Mouse (Mus musculus) cerebellum, adult 9-11 months (tissue): Measurements from ENCODE around the gene Dnajb1.

Source experiments
- DNase-seq: peaks from one replicate; pipeline ENCODE4 v3.0.0; 2022

The Dnajb1 gene

DNA sequence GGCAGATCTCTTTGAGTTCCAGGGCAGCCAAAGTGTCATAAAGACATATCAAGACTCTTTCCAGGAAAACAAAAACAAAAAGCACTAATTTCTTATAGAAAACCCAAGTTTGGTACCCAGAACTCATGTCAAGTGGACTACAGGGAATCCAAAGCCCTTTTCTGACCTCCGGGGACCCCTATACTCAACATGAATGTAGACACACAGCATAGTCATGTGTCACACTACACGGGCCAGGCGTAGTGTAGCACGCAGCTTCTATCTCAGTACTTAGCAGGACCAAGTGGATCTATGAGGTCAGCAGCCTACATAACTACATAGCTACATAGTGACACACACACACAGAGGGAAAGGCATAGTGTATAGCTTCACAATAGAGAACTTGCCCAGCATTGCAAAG, 5.7 kb downstream of the Dnajb1 start:
- DNase-seq, result no peak

DNA sequence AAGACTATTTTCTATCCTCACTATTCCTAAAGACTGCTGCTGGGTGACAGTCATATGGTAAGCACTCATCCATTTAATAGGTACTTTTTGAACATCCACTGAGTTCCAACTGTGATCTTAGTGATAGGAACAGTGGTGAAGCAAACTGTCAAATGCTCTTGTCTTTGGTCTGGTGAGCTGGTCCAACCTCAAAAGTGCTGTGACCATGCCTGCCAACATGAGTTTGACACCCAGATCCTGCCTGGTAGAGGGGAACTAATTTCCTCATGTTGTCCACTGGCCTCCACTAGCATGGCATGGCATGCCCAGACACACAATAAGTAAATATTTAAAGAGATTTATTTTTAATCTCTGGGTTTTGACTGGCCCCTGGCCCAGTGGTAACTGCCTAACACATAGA, 8.6 kb downstream of the Dnajb1 start:
- no peak for DNase-seq

DNA sequence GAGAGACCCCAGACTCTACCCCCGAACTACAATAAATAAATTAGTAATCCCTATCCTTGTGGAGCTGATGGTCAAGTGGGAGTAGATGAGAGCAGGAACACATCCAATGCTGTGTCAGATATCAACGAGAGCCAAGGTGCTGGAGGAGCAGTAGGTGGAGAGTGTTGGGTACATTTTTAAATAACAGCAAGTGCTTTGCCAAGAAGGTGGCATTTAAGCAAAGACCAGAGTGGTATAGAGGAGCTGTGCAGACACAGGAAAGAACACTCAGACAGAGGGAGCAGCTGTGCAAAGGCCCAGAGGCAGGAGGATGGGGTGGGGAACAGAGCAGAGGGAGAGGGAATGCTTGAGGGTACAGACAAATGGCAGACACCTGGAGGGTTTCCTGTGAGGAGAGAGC, 9.1 kb downstream of the Dnajb1 start:
- DNase-seq, result no peak

GRCm38 (mm10) chr8:83618566-83618965, 10.6 kb downstream of the Dnajb1 start:
- DNase-seq, result no peak

DNA sequence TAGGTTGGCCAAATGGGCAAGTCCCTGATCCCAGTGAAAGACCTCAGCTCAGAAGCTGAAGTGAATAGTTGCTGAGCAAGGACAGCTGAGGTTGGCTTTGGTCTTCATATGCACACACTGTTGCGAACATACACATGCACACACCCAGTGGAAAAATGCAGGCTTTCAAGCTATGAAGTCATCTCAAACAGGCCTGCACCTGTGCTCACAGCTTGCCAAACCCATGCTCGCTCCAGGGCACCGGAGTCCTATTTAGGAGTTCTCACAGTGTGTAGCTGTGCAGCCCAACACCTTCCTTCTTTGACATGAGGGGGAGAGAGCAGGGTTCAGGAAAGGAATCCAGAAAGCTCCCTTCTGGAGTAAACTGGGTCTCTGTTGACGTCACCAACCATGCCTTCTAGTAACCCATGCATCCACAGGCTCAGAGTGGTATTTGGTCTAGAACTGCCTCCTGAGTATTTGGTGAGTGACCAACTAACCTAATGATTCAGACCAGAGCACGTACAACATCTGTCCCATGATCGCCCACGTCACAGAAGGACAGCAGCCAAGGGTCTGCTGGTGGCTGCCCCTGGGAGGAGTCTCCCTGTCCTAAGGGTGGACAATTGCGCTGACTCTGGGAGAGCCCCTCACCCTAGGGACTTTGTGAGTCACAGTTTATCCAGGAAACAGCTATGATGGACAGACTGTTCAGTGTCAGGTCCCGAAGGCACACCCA, 11.7 kb downstream of the Dnajb1 start:
- DNase-seq, result no peak

- no peak for DNase-seq
Measured at GRCm38 (mm10) chr8:83621691-83622388, 13.8 kb downstream of the Dnajb1 start.

DNA sequence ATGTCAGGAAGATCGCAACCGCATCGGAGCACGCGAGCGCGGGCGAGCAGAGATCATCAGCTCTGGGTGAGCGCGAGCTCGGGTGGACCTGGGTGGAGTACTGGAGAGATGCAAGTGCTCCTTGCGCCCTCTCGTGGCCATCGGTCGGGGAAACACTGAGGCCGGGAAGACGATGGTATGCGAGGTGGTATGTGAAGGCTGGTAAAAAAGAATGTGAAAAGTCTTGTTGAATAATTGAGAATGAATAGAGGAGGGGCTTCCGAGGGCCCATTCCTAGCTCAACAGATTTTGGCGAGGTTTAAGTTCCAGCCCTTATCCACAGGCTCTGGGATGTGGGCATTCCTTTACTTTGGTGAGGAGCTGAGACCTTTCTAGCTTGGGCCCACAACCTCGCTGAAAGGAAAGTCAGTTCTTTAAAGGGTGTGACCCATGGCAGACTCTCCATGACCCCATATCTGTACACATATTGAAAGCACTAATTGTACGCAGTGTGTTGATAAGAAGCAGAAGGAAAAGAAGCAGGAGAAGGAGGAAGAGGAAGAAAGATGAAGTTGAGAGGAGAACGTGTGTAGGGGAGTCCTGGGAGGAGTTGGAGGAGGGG, 14.5 kb downstream of the Dnajb1 start:
- peak; percentile 89 for DNase-seq

- DNase-seq, result no peak
Measured at GRCm38 (mm10) chr8:83623549-83623948, 15.6 kb downstream of the Dnajb1 start.

DNA sequence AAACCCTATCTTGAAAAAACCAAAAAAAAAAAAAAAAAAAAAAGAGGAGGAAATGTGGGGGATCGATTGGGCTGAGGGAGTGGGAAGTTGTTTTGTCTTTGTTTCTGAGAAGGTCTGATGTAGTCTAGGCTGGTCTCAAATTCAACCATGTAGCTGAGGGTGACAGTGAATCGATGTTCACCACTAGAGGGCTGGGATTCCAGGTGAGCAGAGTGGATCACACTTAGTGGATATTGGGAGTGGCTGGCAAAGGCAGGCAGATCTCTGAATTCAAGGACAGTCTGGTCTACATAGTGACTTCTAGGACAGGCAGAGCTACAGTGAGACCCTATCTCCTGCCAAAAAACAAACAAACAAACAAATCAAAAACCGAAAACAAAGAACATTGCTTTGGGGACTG, 16.7 kb downstream of the Dnajb1 start:
- no peak for DNase-seq

GRCm38 (mm10) chr8:83625676-83626299, 17.8 kb downstream of the Dnajb1 start:
- DNase-seq, result no peak

- DNase-seq, result no peak
Measured at GRCm38 (mm10) chr8:83632083-83632707, 24.2 kb downstream of the Dnajb1 start.

DNA sequence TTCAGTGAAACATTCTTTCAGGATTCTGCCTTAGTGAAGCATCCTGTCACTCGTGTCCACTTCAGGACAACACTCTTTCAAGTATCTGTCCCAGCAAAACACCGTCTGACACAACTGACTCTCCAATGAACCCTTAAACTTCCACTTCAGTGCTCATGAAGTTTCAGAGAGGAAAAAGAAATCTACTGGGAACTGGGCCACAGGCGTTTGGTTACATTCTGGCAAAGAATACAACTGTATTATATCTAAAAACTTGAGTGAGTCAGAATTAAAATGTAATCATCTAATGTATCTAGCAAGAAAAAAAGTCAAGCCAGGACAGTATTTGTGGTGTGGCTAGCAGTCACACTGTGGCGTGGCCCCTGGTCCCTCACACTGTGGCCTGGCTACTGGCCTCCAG, 30.9 kb downstream of the Dnajb1 start:
- DNase-seq, result no peak

- DNase-seq, result no peak
Measured at GRCm38 (mm10) chr8:83639649-83640048, 31.7 kb downstream of the Dnajb1 start.

DNA sequence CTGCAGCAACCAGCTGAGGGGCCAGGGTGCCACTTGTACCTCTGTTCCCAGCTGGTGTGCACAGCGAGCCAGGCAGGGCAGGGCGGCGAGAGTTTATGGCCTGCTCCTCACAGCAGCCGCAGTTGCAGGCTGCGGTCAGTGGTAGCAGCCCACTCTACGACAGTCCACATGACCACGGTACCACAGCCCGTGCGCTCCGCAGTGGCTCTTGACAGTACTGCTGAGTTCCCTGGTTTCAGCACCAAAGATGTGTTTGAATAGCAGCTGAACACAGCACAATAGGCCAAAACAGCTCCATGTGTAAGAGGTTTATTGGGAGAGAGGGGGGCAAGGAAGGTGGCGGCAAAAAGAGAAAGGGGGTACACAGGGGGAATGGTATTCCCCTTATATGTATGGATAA, 39.5 kb downstream of the Dnajb1 start:
- DNase-seq, result no peak

GRCm38 (mm10) chr8:83648031-83648430, 40.0 kb downstream of the Dnajb1 start:
- no peak for DNase-seq

GRCm38 (mm10) chr8:83649699-83650098, 41.7 kb downstream of the Dnajb1 start:
- DNase-seq, result no peak

- peak; percentile 98 for DNase-seq
Measured at GRCm38 (mm10) chr8:83652030-83652743, 44.2 kb downstream of the Dnajb1 start, which contains the start of gene Gipc1. TSS of gene Gipc1 (plus strand) at chr8:83652677.

GRCm38 (mm10) chr8:83652744-83653661, 45.0 kb downstream of the Dnajb1 start:
- no peak for DNase-seq

DNA sequence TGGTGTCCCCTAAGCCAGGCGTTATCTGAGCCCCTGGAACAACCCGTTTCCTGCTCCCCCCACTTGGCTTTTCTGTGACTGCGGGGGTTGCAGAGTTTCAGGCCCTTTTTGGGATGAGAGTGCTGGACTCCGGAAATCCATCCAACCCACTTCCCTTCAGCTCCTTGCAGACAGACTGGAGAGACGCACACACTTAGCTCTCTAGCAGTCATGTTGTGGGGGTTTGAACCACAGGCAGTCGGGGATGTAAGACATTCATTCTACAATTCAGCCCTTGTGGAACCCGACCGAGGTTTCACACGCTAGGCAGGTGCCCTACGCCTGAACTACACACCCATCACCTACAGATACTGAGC, 45.6 kb downstream of the Dnajb1 start:
- no peak for DNase-seq

DNA sequence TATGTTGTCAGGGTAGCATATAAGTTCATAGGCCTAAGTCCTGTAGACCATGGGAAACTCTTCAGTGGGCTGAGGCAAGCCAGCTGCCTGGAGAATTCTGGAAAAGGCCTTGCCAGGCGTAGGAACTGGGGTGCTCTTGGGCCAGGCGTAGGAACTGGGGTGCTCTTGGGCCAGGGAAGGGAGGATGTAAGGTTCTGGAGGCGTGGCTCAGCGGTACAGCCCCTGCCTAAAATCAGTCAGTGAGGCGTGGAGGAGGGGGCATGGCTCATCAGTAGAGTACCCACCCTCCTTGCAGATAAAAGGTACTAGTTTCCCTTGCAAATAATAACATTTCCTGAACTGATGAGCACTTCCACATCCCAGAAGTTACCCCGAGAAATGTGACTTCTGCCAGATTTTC, 46.7 kb downstream of the Dnajb1 start:
- no peak for DNase-seq

DNA sequence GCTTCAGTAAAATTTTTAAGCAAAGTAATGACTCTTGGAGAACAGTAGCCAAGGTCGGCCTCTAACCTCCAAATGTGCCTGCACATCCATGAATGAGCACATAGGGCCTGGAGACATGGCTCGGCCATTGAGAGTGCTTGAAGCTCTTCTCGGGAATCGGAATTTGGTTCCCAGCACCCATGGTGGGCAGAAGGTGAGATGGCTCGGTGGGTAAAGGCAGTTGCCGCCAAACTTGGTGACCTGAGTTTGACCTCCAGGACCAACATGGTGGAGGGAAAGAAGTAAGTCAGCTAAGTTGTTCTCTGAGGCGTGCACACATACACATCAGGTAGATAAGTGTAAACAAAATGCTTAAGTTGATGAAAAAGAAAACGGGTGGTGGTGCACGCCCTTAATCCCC, 48.0 kb downstream of the Dnajb1 start:
- DNase-seq, result no peak
